Mouse (Mus musculus) lung, embryonic 14.5 days (tissue): ENCODE measurements around the gene Spsb2. TPM values are rescaled to one million over a fixed set of nuclear protein-coding genes. Genes with fewer than 3 reads are reported as not detected.

Experiments used
- ATAC-seq: fragments of 200-750 bp; cut with Nextera tagmentation; 2 replicates; pipeline ENCODE4 v1.8.0; 2017; ENCODE audit warnings: mild to moderate bottlenecking, moderate TSS enrichment, moderate library complexity; ENCODE audit not compliant: insufficient read depth
- DNase-seq: peaks from one replicate; pipeline ENCODE4 v3.0.0-alpha.2; 2015
- H3K27ac ChIP-seq: fragments of 300-500 bp; sonication (generic); 2 replicates; pipeline ENCODE4 v1.5.1; 2014; ENCODE audit warnings: low read depth, mild to moderate bottlenecking, moderate library complexity
- H3K27me3 ChIP-seq: fragments of 300-500 bp; sonication (generic); 2 replicates; pipeline ENCODE4 v1.6.1; 2014; ENCODE audit warnings: low read length, control low read depth; ENCODE audit not compliant: insufficient read depth
- H3K36me3 ChIP-seq: fragments of 300-500 bp; sonication (generic); 2 replicates; pipeline ENCODE4 v1.6.1; 2014; ENCODE audit warnings: control low read depth; ENCODE audit not compliant: insufficient read depth
- H3K4me1 ChIP-seq: fragments of 300-500 bp; sonication (generic); 2 replicates; pipeline ENCODE4 v1.6.1; 2014; ENCODE audit warnings: antibody characterized with exemption, control low read depth; ENCODE audit not compliant: insufficient read depth
- H3K4me2 ChIP-seq: fragments of 300-500 bp; sonication (generic); 2 replicates; pipeline ENCODE4 v1.6.1; 2014; ENCODE audit warnings: mild to moderate bottlenecking
- H3K4me3 ChIP-seq: fragments of 300-500 bp; sonication (generic); 2 replicates; pipeline ENCODE4 v1.5.1; 2014; ENCODE audit warnings: low read depth, low read length
- H3K9ac ChIP-seq: fragments of 300-500 bp; sonication (generic); 2 replicates; pipeline ENCODE4 v1.6.1; 2014
- H3K9me3 ChIP-seq: fragments of 300-500 bp; sonication (generic); 2 replicates; pipeline ENCODE4 v1.6.1; 2016; ENCODE audit warnings: low read depth, low read length, control low read depth
- CTCF ChIP-seq: IDR thresholded peaks from 2 replicates; pipeline ENCODE4 v1.5.1; 2016; ENCODE audit warnings: antibody characterized with exemption, low read depth
- WGBS: fragments of 180-500 bp; shearing (Covaris S2); extraction: QIAGEN DNeasy Blood & Tissue Kit; methylation state at CpG from one replicate; pipeline ENCODE4 v1.1.7; 2014; 5-methylcytosine and 5-hydroxymethylcytosine counted together
- polyA plus RNA-seq: library from polyadenylated mRNA; unstranded; fragments of >200 nt; fragmentation: Nextera tagmentation; extraction: Ambion mirVana; gene quantifications from 2 replicates; pipeline ENCODE4 v1.2.1, GENCODE M21; 2014

Gene Spsb2
- polyA plus RNA-seq, result 6.8 and 6.9 TPM in 2 replicates

DNA sequence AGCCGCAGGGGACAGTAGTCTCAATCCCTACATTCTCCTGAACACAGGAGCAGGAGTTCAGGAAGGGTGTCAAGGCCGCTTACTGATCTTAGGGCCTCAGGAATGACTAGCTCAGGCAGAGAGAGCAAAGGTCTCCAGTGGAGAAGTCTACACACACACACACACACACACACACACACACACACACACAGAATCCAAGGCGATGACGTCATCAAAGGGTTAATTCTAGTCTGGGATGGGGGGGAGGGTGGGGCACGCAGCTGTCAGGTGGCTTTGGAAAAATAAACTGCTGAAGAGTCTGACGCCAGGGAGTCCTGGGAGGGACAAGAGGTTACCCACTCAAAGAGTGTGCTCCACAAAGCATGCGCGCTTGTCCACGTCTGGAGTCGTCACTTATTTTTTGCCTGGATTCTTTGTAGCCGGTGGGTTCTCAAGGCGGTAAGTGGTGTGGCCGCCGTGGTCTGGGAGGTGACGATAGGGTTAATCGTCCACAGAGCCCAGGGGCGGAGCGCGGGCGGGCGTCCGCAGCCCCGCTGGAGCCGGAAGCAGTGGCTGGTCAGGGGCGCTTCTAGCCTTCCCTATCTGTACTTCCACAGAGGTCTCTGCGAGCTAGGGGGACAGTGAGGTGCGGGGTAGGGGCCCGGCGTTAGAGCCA, at the start of gene Spsb2:
Gene Spsb2, plus strand, starts transcription at position 304 of the 655 bp plus-strand sequence.
- no peaks in the 10 kb centered on the region for H3K9me3 ChIP-seq
- H3K4me3 ChIP-seq, result peak within 1 kb of the TSS; percentile 59
- peaks cover 28% of the 10 kb centered on the region for H3K36me3 ChIP-seq
- peak within 1 kb of the TSS; percentile 98 for H3K4me2 ChIP-seq
- DNase-seq (peak; percentile 88), ATAC-seq (peak; percentile 48)
- peaks cover 15% of the 10 kb centered on the region; the same call in 1 of the 2 replicates for H3K4me1 ChIP-seq
- H3K27me3 ChIP-seq, result no peaks in the 10 kb centered on the region
- TF ChIP-seq CTCF, result no peak
- WGBS, result 2% methylated on average over 29 of the region's 29 CpGs
- peak within 1 kb of the TSS; percentile 68 for H3K9ac ChIP-seq
- peak within 1 kb of the TSS; percentile 90 for H3K27ac ChIP-seq

DNA sequence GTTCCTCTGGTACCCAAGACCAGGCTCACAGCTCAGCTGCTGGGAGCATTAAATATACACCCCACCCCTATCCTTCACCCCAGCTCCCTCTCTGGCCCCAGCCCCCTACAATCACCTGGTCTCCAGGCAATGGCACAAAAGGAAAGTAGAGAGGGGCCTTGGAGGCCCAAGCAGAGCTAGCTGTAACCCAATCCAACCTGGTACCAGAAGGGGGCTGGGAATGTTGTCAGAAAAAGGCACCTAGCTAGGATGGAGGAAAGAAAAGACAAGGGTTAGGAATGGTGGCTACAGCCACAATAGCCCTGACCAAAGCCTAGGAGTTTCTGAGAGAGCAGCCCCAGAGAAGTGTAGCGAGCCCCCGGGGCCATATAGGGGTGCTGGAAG, 49.6 kb upstream of the Spsb2 start:
- H3K4me3 ChIP-seq, result peak overlapping the region; percentile 78; the same call in 1 of the 2 replicates
- DNase-seq, result no peak
- TF ChIP-seq CTCF, result no peak
- peak overlapping the region; percentile 38 for H3K9ac ChIP-seq
- no peaks in the 10 kb centered on the region for H3K27me3 ChIP-seq
- no peaks in the 10 kb centered on the region for H3K36me3 ChIP-seq
- 42% methylated on average over 2 of the region's 2 CpGs for WGBS
- ATAC-seq, result no peak
- peak overlapping the region; percentile 97 for H3K27ac ChIP-seq
- H3K9me3 ChIP-seq, result no peaks in the 10 kb centered on the region
- H3K4me1 ChIP-seq, result peaks cover 22% of the 10 kb centered on the region
- peak overlapping the region; percentile 78 for H3K4me2 ChIP-seq

DNA sequence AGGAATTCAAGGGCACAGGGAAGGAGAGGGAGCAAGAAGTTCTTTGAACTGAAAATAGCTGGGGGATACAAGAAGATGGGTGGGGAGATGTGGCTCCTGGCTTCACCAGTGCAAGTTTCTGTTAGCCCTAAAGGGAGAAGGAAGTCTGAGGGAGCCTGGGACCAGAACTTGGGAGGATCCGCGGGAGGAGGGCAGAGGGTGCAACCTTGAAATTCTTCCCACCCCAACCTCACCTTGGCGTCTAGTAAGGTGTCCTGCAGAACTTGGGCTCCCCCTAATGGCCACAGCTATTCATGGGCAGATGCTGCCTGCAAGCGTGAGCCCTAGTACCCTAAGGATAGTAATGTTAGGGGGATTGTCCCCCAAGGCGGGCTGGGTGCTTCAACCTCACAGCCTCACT, 49.2 kb upstream of the Spsb2 start:
- 4% methylated on average over 5 of the region's 5 CpGs for WGBS
- ATAC-seq, result no peak

GRCm38 (mm10) chr6:124765951-124766350, 42.5 kb upstream of the Spsb2 start:
- WGBS, result 84% methylated on average over 7 of the region's 7 CpGs
- Histone ChIP-seq H3K9ac (no peak overlapping the region), H3K27me3 (no peaks in the 10 kb centered on the region), H3K4me2 (no peak overlapping the region), H3K27ac (no peak overlapping the region), H3K4me3 (no peak overlapping the region), H3K36me3 (no peaks in the 10 kb centered on the region), H3K4me1 (0 out of 2 replicates have a peak, but pooled peaks cover 3% of the 10 kb centered on the region), H3K9me3 (no peaks in the 10 kb centered on the region)
- DNase-seq, result no peak
- ATAC-seq, result no peak
- TF ChIP-seq CTCF, result no peak

More for the DNA sequence above, 49.2 kb upstream of the Spsb2 start:
- peak; percentile 94 for TF ChIP-seq CTCF
- Histone ChIP-seq H3K4me2 (peak overlapping the region; percentile 78), H3K9ac (peak overlapping the region; percentile 38), H3K27ac (peak overlapping the region; percentile 97), H3K36me3 (no peaks in the 10 kb centered on the region), H3K4me1 (peaks cover 21% of the 10 kb centered on the region), H3K9me3 (no peaks in the 10 kb centered on the region), H3K4me3 (peak overlapping the region; percentile 78; the same call in 1 of the 2 replicates), H3K27me3 (no peaks in the 10 kb centered on the region)
- DNase-seq, result peak; percentile 92

- TF ChIP-seq CTCF, result no peak
- Histone ChIP-seq H3K36me3 (no peaks in the 10 kb centered on the region), H3K4me2 (0 out of 2 replicates have a peak overlapping the region, but pooled peaks have one; percentile 81), H3K9ac (no peak overlapping the region), H3K4me3 (no peak overlapping the region), H3K27me3 (no peaks in the 10 kb centered on the region), H3K4me1 (0 out of 2 replicates have a peak, but pooled peaks cover 3% of the 10 kb centered on the region), H3K27ac (no peak overlapping the region), H3K9me3 (no peaks in the 10 kb centered on the region)
- WGBS, result 48% methylated on average over 4 of the region's 4 CpGs
- no peak for DNase-seq
- no peak for ATAC-seq
These were observed 40.9 kb upstream of the Spsb2 start for GRCm38 (mm10) chr6:124767536-124767919.

DNA sequence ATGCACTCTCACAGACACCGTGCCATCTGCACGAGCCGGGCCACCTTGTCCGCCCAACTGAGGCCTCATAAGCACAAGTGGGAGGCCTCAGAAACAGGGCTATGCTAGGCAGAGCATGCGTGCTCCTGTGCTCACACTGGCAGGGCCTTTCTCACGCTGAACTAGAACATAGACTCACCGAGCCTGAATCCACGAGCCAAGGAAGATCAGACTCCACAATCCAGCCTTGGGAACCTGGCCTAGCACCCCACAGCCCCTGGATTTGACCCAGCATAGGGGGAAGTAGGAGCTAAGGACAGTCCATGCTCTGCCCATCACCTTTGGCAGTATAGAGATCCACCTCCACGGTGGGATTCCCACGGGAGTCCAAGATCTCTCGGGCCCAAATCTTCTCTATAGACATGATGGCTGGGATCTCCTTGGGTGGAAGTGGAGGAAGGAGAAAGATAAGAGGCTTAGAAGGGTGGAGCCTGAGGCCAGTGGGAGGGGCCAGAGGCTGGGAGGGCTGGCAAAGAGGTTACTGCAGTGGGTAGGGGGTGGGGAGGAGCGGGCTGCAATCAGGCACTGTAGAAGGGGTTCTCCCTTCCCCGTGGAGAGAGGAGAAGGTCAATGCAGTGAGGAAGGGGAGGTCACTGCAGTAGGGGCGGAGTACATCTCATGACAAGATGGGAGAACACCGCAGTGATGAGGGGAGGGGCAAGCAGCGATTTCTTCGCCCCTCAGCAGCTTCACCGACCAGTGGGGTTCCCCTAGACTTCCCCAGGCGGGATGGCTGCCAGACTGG, 40.3 kb upstream of the Spsb2 start:
- no peak overlapping the region for H3K9ac ChIP-seq
- no peaks in the 10 kb centered on the region for H3K9me3 ChIP-seq
- H3K4me2 ChIP-seq, result peak overlapping the region; percentile 81
- DNase-seq (peak; percentile 31), ATAC-seq (peak; percentile 28; the same call in 1 of the 2 replicates)
- TF ChIP-seq CTCF, result no peak
- no peaks in the 10 kb centered on the region for H3K36me3 ChIP-seq
- H3K4me1 ChIP-seq, result 0 out of 2 replicates have a peak, but pooled peaks cover 3% of the 10 kb centered on the region
- H3K27ac ChIP-seq, result no peak overlapping the region
- H3K4me3 ChIP-seq, result peak overlapping the region; percentile 51
- WGBS, result 24% methylated on average over 19 of the region's 19 CpGs
- no peaks in the 10 kb centered on the region for H3K27me3 ChIP-seq

DNA sequence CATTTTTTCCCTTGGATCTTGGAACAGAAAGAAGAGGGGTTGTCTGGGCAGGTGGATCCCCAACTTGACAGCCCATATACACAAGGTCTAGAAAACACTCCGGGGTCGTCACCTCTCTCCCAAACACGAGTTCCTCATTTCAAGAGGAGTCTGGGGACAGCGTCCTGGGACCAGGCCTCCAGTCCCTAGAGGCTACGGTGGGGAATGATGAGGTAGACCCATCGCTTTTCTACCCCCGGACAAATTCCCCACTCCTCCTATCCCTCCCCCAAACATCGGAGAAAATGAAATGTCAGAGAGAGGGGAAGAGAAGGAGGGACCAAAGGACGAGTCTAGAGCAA, 39.8 kb upstream of the Spsb2 start:
- ATAC-seq, result peak; percentile 28; the same call in 1 of the 2 replicates
- Histone ChIP-seq H3K36me3 (no peaks in the 10 kb centered on the region), H3K4me3 (peak overlapping the region; percentile 51), H3K4me2 (peak overlapping the region; percentile 81), H3K27ac (no peak overlapping the region), H3K9ac (no peak overlapping the region; the same call in 1 of the 2 replicates), H3K27me3 (no peaks in the 10 kb centered on the region), H3K4me1 (0 out of 2 replicates have a peak, but pooled peaks cover 3% of the 10 kb centered on the region), H3K9me3 (no peaks in the 10 kb centered on the region)
- no peak for TF ChIP-seq CTCF
- no peak for DNase-seq
- 4% methylated on average over 9 of the region's 9 CpGs for WGBS
